Mouse (Mus musculus) regulatory T cell (primary cell): ENCODE results near the gene Pik3cd.

Experiments used
- in situ Hi-C: fragments of 300-600 bp; cut with MboI, MseI; formaldehyde crosslinking; loops from one replicate; pipeline ENCODE4 v1.15.1; 2025; ENCODE audit warnings: high pct_unique_total_duplicates

Pik3cd gene

GRCm38 (mm10) chr4:149609256-149610025 is 92.9 kb downstream of the Pik3cd start:
- in situ Hi-C loops = no loop called here

DNA sequence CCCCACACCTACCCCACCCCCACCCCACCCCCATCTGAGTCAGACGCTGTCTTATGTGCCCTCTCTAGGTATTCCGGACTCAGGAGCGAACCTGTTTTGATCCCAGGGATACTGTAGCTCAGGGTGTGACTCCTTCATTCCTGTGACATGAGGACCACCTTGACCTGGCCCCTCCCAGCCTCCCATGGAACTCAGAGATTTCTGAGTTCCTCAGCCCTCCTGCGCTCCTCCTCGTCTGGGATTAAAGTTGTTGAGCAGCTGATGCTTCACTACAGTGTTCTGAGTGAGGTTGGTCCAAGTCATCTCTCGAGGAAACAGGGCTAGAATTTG is 94.1 kb downstream of the Pik3cd start:
- in situ Hi-C loops = no loop called here

DNA sequence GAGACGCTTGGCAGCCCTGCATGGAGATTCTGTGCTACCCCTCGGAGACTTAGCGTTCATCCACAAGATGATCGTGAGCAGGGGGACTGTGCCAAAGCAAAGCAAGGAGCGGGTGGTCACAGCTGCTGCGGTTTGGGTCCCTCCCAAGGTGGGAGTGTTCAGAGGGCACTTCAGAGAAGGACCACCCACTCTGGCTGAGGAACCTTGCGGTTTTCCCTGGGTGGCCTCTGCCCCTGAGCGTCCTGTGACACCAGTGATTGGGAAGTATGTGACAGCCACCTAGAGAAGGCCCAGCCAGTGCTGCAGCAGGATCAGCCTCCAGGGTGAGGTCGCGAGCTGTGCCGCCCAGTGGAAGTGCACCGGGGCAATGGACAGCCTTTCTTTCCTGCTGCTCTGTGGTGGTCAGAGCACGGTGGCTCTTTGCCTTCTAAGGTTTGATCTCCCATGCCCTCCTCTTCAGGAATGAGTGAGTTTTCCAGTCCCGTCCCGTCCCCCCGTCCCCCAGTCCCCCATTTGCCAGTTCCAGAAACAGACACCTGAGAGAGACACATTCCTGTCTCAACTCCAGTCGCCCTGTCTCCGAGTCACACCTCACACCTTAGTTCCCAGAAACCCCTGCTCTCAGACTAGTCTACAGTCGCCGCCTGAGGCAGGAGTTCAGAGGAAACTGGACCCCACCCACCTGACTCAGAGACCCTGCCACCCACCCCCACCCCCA is 94.6 kb downstream of the Pik3cd start:
- in situ Hi-C loops = no loop called here

GRCm38 (mm10) chr4:149606766-149607358 is 95.5 kb downstream of the Pik3cd start:
- in situ Hi-C loops = no loop called here

- in situ Hi-C loops = no loop called here
These were observed 96.3 kb downstream of the Pik3cd start for GRCm38 (mm10) chr4:149606056-149606455.

DNA sequence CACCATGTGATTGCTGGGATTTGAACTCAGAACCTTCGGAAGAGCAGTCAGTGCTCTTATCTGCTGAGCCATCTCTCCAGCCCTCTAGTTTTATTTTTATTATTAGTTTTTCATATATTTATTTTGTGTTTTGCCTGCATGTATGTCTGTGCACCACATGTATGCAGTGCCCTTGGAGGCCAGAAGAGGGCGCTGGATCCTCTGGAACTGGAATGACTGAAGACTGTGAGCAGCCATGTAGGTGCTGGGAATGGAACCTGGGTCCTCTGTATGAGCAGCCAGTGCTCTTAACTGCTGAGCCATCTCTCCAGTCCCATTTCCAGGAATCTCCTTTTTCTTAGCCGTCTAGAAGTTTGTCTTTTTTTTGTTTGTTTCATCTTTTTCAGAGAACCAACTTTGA is 97.9 kb downstream of the Pik3cd start:
- in situ Hi-C loops = no loop called here

- in situ Hi-C loops = no loop called here
These were observed 98.5 kb downstream of the Pik3cd start for GRCm38 (mm10) chr4:149603860-149604259.

- in situ Hi-C loops = no loop called here
These were observed 100.1 kb downstream of the Pik3cd start for GRCm38 (mm10) chr4:149602236-149602635.

DNA sequence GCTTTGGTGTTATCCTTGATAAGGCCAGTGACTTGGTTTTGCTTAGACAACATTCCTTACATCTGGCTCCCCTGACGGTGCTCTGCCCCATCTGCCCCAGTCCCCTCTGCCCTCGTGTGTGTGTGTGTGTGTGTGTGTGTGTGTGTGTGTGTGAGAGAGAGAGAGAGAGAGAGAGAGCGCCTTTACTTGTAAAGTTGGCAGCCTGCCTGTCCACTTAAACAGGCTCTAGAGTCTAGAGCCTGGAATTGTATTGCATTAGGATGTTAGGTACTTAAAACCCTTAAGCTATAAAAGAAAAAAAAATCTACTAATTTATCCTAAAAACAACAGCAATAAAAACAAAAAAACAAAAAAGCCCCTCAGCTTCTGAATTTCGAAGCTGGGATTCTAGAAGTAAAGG is 100.9 kb downstream of the Pik3cd start:
- in situ Hi-C loops = no loop called here

DNA sequence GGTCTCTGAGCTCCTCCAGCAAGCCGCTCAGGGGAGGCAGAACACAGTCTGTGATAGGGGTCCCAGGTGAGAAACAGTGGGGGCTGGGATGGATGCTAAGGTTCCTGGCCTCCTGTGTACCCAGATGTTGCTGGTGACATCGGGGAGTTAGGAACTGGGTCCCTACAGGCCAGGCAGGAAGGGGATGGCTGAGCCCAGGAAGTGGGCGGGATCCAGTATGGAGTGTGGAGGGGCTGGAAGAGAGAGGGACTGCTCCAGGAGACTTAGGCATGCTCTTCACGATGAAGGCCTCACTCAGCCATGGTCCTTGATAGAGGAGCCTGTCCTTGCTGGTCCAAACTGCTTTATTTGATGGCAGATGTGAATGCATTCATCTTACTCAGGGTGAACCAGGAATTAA is 102.2 kb downstream of the Pik3cd start:
- in situ Hi-C loops = no loop called here

GRCm38 (mm10) chr4:149599549-149599948 is 102.8 kb downstream of the Pik3cd start:
- in situ Hi-C loops = no loop called here
